Mouse (Mus musculus): ENCODE data around the gene Usp9x. TPM values are rescaled to one million over a fixed set of nuclear protein-coding genes. Genes with fewer than 3 reads are reported as not detected.

Usp9x gene
- polyA plus RNA-seq, 1 experiment from 2014 or later = 54.9 TPM

GRCm38 (mm10) chrX:13085621-13086020 is 14.3 kb downstream of the Usp9x start:
- no peaks in the 10 kb centered on the region for H3K27me3 ChIP-seq (ENCODE audit: insufficient read depth, low read length)
- no peak for TF ChIP-seq CTCF (IDR thresholded peaks at IDR 0.05; ENCODE audit: low read depth)
- H3K9me3 ChIP-seq (ENCODE audit: low read depth, low read length) = no peaks in the 10 kb centered on the region
- 63% methylated on average over 1 of the region's 1 CpGs for WGBS
- no peak for DNase-seq
- no peak overlapping the region for H3K27ac ChIP-seq (ENCODE audit: low read depth)
- H3K4me2 ChIP-seq = no peak overlapping the region
- H3K36me3 ChIP-seq (ENCODE audit: insufficient read depth) = no peaks in the 10 kb centered on the region
- H3K4me3 ChIP-seq (ENCODE audit: low read depth, low read length) = no peak overlapping the region
- no peaks in the 10 kb centered on the region for H3K4me1 ChIP-seq (ENCODE audit: insufficient read depth)
- ATAC-seq (ENCODE audit: insufficient read depth) = no peak
- no peak overlapping the region for H3K9ac ChIP-seq

- H3K9me3 ChIP-seq (ENCODE audit: low read depth, low read length) = no peaks in the 10 kb centered on the region
- no peak overlapping the region for H3K27ac ChIP-seq (ENCODE audit: low read depth)
Measured at GRCm38 (mm10) chrX:13096985-13097384, 25.7 kb downstream of the Usp9x start.

GRCm38 (mm10) chrX:13206514-13206913 is 135.2 kb downstream of the Usp9x start:
- Histone ChIP-seq H3K4me1 (ENCODE audit: insufficient read depth) (no peaks in the 10 kb centered on the region), H3K9ac (no peak overlapping the region), H3K27ac (ENCODE audit: low read depth) (no peak overlapping the region), H3K36me3 (ENCODE audit: insufficient read depth) (no peaks in the 10 kb centered on the region), H3K4me3 (ENCODE audit: low read depth, low read length) (no peak overlapping the region), H3K4me2 (no peak overlapping the region), H3K9me3 (ENCODE audit: low read depth, low read length) (no peaks in the 10 kb centered on the region), H3K27me3 (ENCODE audit: insufficient read depth, low read length) (no peaks in the 10 kb centered on the region)
- no peak for TF ChIP-seq CTCF (IDR thresholded peaks at IDR 0.05; ENCODE audit: low read depth)
- peak; percentile 11 for DNase-seq
- ATAC-seq (ENCODE audit: insufficient read depth) = no peak
- 32% methylated on average over 7 of the region's 7 CpGs for WGBS

More at GRCm38 (mm10) chrX:13096985-13097384, 25.7 kb downstream of the Usp9x start:
- Histone ChIP-seq H3K9ac (no peak overlapping the region), H3K27me3 (ENCODE audit: insufficient read depth, low read length) (no peaks in the 10 kb centered on the region), H3K4me2 (no peak overlapping the region), H3K36me3 (ENCODE audit: insufficient read depth) (0 out of 2 replicates have a peak, but pooled peaks cover 12% of the 10 kb centered on the region), H3K4me3 (ENCODE audit: low read depth, low read length) (no peak overlapping the region), H3K4me1 (ENCODE audit: insufficient read depth) (no peaks in the 10 kb centered on the region)
- WGBS = 63% methylated on average over 1 of the region's 1 CpGs
- no peak for DNase-seq
- TF ChIP-seq CTCF (IDR thresholded peaks at IDR 0.05; ENCODE audit: low read depth) = no peak
- ATAC-seq (ENCODE audit: insufficient read depth) = no peak

GRCm38 (mm10) chrX:13207512-13208341 is 136.4 kb downstream of the Usp9x start:
- ATAC-seq (ENCODE audit: insufficient read depth) (peak; percentile 93), DNase-seq (peak; percentile 97)
- H3K9me3 ChIP-seq (ENCODE audit: low read depth, low read length) = no peaks in the 10 kb centered on the region
- no peaks in the 10 kb centered on the region for H3K36me3 ChIP-seq (ENCODE audit: insufficient read depth)
- TF ChIP-seq CTCF (IDR thresholded peaks at IDR 0.05; ENCODE audit: low read depth) = peak; percentile 98
- peak overlapping the region; percentile 57 for H3K4me2 ChIP-seq
- H3K27ac ChIP-seq (ENCODE audit: low read depth) = no peak overlapping the region
- peak overlapping the region; percentile 27 for H3K4me3 ChIP-seq (ENCODE audit: low read depth, low read length)
- H3K9ac ChIP-seq = 0 out of 2 replicates have a peak overlapping the region, but pooled peaks have one; percentile 32
- H3K4me1 ChIP-seq (ENCODE audit: insufficient read depth) = no peaks in the 10 kb centered on the region
- WGBS = 26% methylated on average over 23 of the region's 23 CpGs
- no peaks in the 10 kb centered on the region for H3K27me3 ChIP-seq (ENCODE audit: insufficient read depth, low read length)

GRCm38 (mm10) chrX:13208404-13208803 is 137.1 kb downstream of the Usp9x start:
- H3K36me3 ChIP-seq (ENCODE audit: insufficient read depth) = no peaks in the 10 kb centered on the region
- no peak overlapping the region for H3K27ac ChIP-seq (ENCODE audit: low read depth)
- peak overlapping the region; percentile 27 for H3K4me3 ChIP-seq (ENCODE audit: low read depth, low read length)
- peak overlapping the region; percentile 57 for H3K4me2 ChIP-seq
- no peaks in the 10 kb centered on the region for H3K9me3 ChIP-seq (ENCODE audit: low read depth, low read length)
- peak; percentile 13 for DNase-seq
- ATAC-seq (ENCODE audit: insufficient read depth) = peak; percentile 52
- H3K9ac ChIP-seq = peak overlapping the region; percentile 32
- TF ChIP-seq CTCF (IDR thresholded peaks at IDR 0.05; ENCODE audit: low read depth) = no peak
- no peaks in the 10 kb centered on the region for H3K4me1 ChIP-seq (ENCODE audit: insufficient read depth)
- 26% methylated on average over 6 of the region's 6 CpGs for WGBS
- no peaks in the 10 kb centered on the region for H3K27me3 ChIP-seq (ENCODE audit: insufficient read depth, low read length)

GRCm38 (mm10) chrX:13214275-13214674 is 143.0 kb downstream of the Usp9x start:
- no peaks in the 10 kb centered on the region for H3K4me1 ChIP-seq (ENCODE audit: insufficient read depth)
- no peaks in the 10 kb centered on the region for H3K27me3 ChIP-seq (ENCODE audit: insufficient read depth, low read length)
- no peak for ATAC-seq (ENCODE audit: insufficient read depth)
- no peak overlapping the region for H3K9ac ChIP-seq
- H3K36me3 ChIP-seq (ENCODE audit: insufficient read depth) = no peaks in the 10 kb centered on the region
- 61% methylated on average over 1 of the region's 1 CpGs for WGBS
- TF ChIP-seq CTCF (IDR thresholded peaks at IDR 0.05; ENCODE audit: low read depth) = peak; percentile 34; the same call in 1 of the 2 replicates
- no peaks in the 10 kb centered on the region for H3K9me3 ChIP-seq (ENCODE audit: low read depth, low read length)
- H3K27ac ChIP-seq (ENCODE audit: low read depth) = no peak overlapping the region
- DNase-seq = peak; percentile 50
- H3K4me3 ChIP-seq (ENCODE audit: low read depth, low read length) = no peak overlapping the region
- H3K4me2 ChIP-seq = no peak overlapping the region

Other genes with a start within 250 kb of the Usp9x start
- 145 and 164 TPM in 2 replicates for gene Ddx3x, start 209.5 kb downstream of the Usp9x start, polyA plus RNA-seq (2014; fragmentation: Nextera tagmentation; extraction: Ambion mirVana)